Mouse (Mus musculus): ENCODE results near the gene Sptb.

DNA sequence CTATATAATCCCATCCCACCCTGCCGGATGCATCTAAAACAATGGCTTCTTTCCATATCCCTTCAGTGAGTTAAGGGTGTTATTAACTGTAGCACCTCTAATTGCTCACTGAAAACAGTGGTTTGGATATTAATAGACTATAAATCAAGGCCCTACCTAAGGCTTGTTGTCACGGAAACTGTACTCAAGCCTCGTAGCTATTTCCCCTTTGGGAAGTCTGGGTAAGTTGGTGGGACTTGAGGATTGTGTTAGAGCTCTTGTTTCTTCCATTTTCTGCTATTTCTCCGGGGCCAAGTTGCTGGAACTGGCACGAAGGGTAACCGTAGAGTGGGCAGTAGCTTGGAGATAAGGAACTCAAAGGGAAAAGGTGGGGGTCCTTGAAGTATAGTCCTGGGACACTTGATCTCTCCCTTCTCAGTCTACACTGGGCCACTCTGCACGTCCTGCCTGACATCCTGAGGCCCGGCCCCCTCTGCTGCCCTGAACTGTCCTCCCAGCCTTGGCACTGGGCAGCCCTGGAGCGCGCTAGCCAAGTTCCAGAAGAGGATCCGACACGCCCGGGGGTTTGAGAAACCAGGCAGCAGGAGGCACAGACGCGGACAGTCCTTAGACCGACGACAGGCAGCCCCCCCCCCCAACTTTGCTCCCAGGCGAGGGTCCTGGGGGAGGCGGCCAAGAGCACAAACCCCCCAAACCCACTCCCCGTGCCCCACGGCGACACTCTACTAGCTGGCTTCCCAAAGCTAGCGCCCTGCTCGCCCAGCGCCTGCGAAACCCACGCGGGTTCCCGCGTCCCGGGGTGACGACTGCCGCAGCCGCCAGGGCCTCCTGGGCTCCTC, 1.2 kb downstream of the Sptb start:
- TF ChIP-seq CTCF (IDR thresholded peaks at IDR 0.05; ENCODE audit: insufficient read depth, low read depth, low read length) (no peak), POLR2A (IDR thresholded peaks at IDR 0.05; ENCODE audit: insufficient read depth, low read depth, low read length) (no peak)

Data from olfactory bulb, adult 2 months (tissue).